Mouse (Mus musculus) embryonic facial prominence, embryonic 11.5 days (tissue): Measurements from ENCODE around the gene F830045P16Rik. TPM values are rescaled to one million over a fixed set of nuclear protein-coding genes. Genes with fewer than 3 reads are reported as not detected.

Source experiments
- ATAC-seq: fragments of 200-750 bp; cut with Nextera tagmentation; replicated peaks from 2 replicates; pipeline ENCODE4 v1.8.0; 2017; ENCODE audit warnings: low read depth; ENCODE audit not compliant: insufficient number of reproducible peaks, low FRiP score, low TSS enrichment
- DNase-seq: peaks from one replicate; pipeline ENCODE4 v3.0.0-alpha.2; 2015; ENCODE audit warnings: low spot score
- H3K27ac ChIP-seq: fragments of 300-500 bp; sonication (generic); replicated peaks from 2 replicates; pipeline ENCODE4 v1.5.1; 2014; ENCODE audit warnings: mild to moderate bottlenecking, low read depth, low read length, control low read depth
- H3K27me3 ChIP-seq: fragments of 300-500 bp; sonication (generic); 2 replicates; pipeline ENCODE4 v1.6.1; 2014; ENCODE audit warnings: mild to moderate bottlenecking, low read length, moderate library complexity, mixed read lengths; ENCODE audit not compliant: control insufficient read depth, insufficient read depth
- H3K36me3 ChIP-seq: fragments of 300-500 bp; sonication (generic); replicated peaks from 2 replicates; pipeline ENCODE4 v1.6.1; 2014; ENCODE audit warnings: low read depth, mild to moderate bottlenecking, low read length, moderate library complexity, mixed read lengths; ENCODE audit not compliant: control insufficient read depth, insufficient read depth
- H3K4me1 ChIP-seq: fragments of 300-500 bp; sonication (generic); 2 replicates; pipeline ENCODE4 v1.6.1; 2014; ENCODE audit warnings: low read length, mixed read lengths; ENCODE audit not compliant: control insufficient read depth, insufficient read depth
- H3K4me2 ChIP-seq: fragments of 300-500 bp; sonication (generic); 2 replicates; pipeline ENCODE4 v1.6.1; 2014; ENCODE audit warnings: low read depth, mild to moderate bottlenecking, control low read depth, low read length, moderate library complexity
- H3K4me3 ChIP-seq: fragments of 300-500 bp; sonication (generic); 2 replicates; pipeline ENCODE4 v1.5.1; 2014; ENCODE audit warnings: low read depth, low read length, control low read depth
- H3K9ac ChIP-seq: fragments of 300-500 bp; sonication (generic); replicated peaks from 2 replicates; pipeline ENCODE4 v1.6.1; 2014; ENCODE audit warnings: mild to moderate bottlenecking, control low read depth, low read length
- H3K9me3 ChIP-seq: fragments of 300-500 bp; sonication (generic); replicated peaks from 2 replicates; pipeline ENCODE4 v1.6.1; 2016; ENCODE audit warnings: mild to moderate bottlenecking, low read length, inconsistent platforms, mixed read lengths; ENCODE audit not compliant: control insufficient read depth
- WGBS: fragments of 180-500 bp; shearing (Covaris S2); extraction: QIAGEN DNeasy Blood & Tissue Kit; methylation state at CpG from one replicate; pipeline ENCODE4 v1.1.7; 2014; 5-methylcytosine and 5-hydroxymethylcytosine counted together
- polyA plus RNA-seq: library from polyadenylated mRNA; unstranded; fragments of >200 nt; fragmentation: Nextera tagmentation; extraction: Ambion mirVana; gene quantifications from 2 replicates; pipeline ENCODE4 v1.2.1, GENCODE M21; 2014

F830045P16Rik gene
- not detected in 2 replicates for polyA plus RNA-seq

GRCm38 (mm10) chr2:129536377-129536776 lies at the start of gene F830045P16Rik:
Gene F830045P16Rik, minus strand, starts transcription at chr2:129536602.
- H3K9me3 ChIP-seq, result no peaks in the 10 kb centered on the region
- H3K4me2 ChIP-seq, result no peak within 1 kb of the TSS
- no peak within 1 kb of the TSS for H3K4me3 ChIP-seq
- no peaks in the 10 kb centered on the region for H3K36me3 ChIP-seq
- no peaks in the 10 kb centered on the region for H3K4me1 ChIP-seq
- no peak for DNase-seq
- no peak for ATAC-seq
- no peak within 1 kb of the TSS for H3K9ac ChIP-seq
- H3K27ac ChIP-seq, result no peak within 1 kb of the TSS
- WGBS, result 38% methylated on average over 2 of the region's 2 CpGs
- H3K27me3 ChIP-seq, result no peaks in the 10 kb centered on the region

- 81% methylated on average over 11 of the region's 11 CpGs for WGBS
- Histone ChIP-seq H3K9ac (no peak overlapping the region), H3K27me3 (no peaks in the 10 kb centered on the region), H3K27ac (no peak overlapping the region), H3K36me3 (no peaks in the 10 kb centered on the region), H3K4me1 (no peaks in the 10 kb centered on the region), H3K4me3 (no peak overlapping the region), H3K4me2 (no peak overlapping the region), H3K9me3 (no peaks in the 10 kb centered on the region)
- DNase-seq (no peak), ATAC-seq (no peak)
Observed at GRCm38 (mm10) chr2:129585904-129586514, 49.6 kb upstream of the F830045P16Rik start.

GRCm38 (mm10) chr2:129584905-129585304 lies 48.5 kb upstream of the F830045P16Rik start:
- Histone ChIP-seq H3K4me1 (no peaks in the 10 kb centered on the region), H3K4me2 (no peak overlapping the region), H3K9me3 (no peaks in the 10 kb centered on the region), H3K9ac (no peak overlapping the region), H3K27me3 (no peaks in the 10 kb centered on the region), H3K27ac (no peak overlapping the region), H3K4me3 (no peak overlapping the region), H3K36me3 (no peaks in the 10 kb centered on the region)
- WGBS, result 18% methylated on average over 1 of the region's 1 CpGs
- ATAC-seq, result no peak
- no peak for DNase-seq

GRCm38 (mm10) chr2:129582261-129582660 lies 45.9 kb upstream of the F830045P16Rik start:
- no peak for ATAC-seq
- WGBS, result 84% methylated on average over 4 of the region's 4 CpGs
- Histone ChIP-seq H3K4me3 (no peak overlapping the region), H3K4me1 (no peaks in the 10 kb centered on the region), H3K9me3 (no peaks in the 10 kb centered on the region), H3K27me3 (no peaks in the 10 kb centered on the region), H3K27ac (no peak overlapping the region), H3K9ac (no peak overlapping the region), H3K4me2 (no peak overlapping the region), H3K36me3 (no peaks in the 10 kb centered on the region)
- no peak for DNase-seq

GRCm38 (mm10) chr2:129581826-129582225 lies 45.4 kb upstream of the F830045P16Rik start:
- H3K9ac ChIP-seq, result no peak overlapping the region

GRCm38 (mm10) chr2:129580656-129581055 lies 44.3 kb upstream of the F830045P16Rik start:
- H3K4me3 ChIP-seq, result no peak overlapping the region
- H3K9ac ChIP-seq, result no peak overlapping the region
- H3K9me3 ChIP-seq, result no peaks in the 10 kb centered on the region
- ATAC-seq, result no peak
- WGBS, result 79% methylated on average over 4 of the region's 4 CpGs
- no peak for DNase-seq
- H3K4me1 ChIP-seq, result no peaks in the 10 kb centered on the region
- no peaks in the 10 kb centered on the region for H3K36me3 ChIP-seq
- H3K27me3 ChIP-seq, result no peaks in the 10 kb centered on the region
- H3K27ac ChIP-seq, result no peak overlapping the region
- H3K4me2 ChIP-seq, result no peak overlapping the region

More at GRCm38 (mm10) chr2:129581826-129582225, 45.4 kb upstream of the F830045P16Rik start:
- H3K27me3 ChIP-seq, result no peaks in the 10 kb centered on the region
- no peak for DNase-seq
- no peak overlapping the region for H3K4me3 ChIP-seq
- no peaks in the 10 kb centered on the region for H3K36me3 ChIP-seq
- H3K4me1 ChIP-seq, result no peaks in the 10 kb centered on the region
- WGBS, result 65% methylated on average over 3 of the region's 3 CpGs
- no peak overlapping the region for H3K4me2 ChIP-seq
- no peak overlapping the region for H3K27ac ChIP-seq
- no peak for ATAC-seq
- no peaks in the 10 kb centered on the region for H3K9me3 ChIP-seq

GRCm38 (mm10) chr2:129576611-129577447 lies 40.4 kb upstream of the F830045P16Rik start:
- 85% methylated on average over 8 of the region's 8 CpGs for WGBS
- Histone ChIP-seq H3K4me3 (no peak overlapping the region), H3K9me3 (no peaks in the 10 kb centered on the region), H3K36me3 (no peaks in the 10 kb centered on the region), H3K4me2 (no peak overlapping the region), H3K27me3 (no peaks in the 10 kb centered on the region), H3K4me1 (no peaks in the 10 kb centered on the region), H3K27ac (no peak overlapping the region), H3K9ac (no peak overlapping the region)
- DNase-seq, result no peak
- ATAC-seq, result no peak

- no peak overlapping the region for H3K4me3 ChIP-seq
Observed at GRCm38 (mm10) chr2:129575113-129575512, 38.7 kb upstream of the F830045P16Rik start.

More at GRCm38 (mm10) chr2:129575113-129575512, 38.7 kb upstream of the F830045P16Rik start:
- WGBS, result 83% methylated on average over 4 of the region's 4 CpGs
- ATAC-seq (no peak), DNase-seq (no peak)
- Histone ChIP-seq H3K4me2 (no peak overlapping the region), H3K36me3 (no peaks in the 10 kb centered on the region), H3K9ac (no peak overlapping the region), H3K9me3 (no peaks in the 10 kb centered on the region), H3K4me1 (no peaks in the 10 kb centered on the region), H3K27me3 (no peaks in the 10 kb centered on the region), H3K27ac (no peak overlapping the region)
